Mouse (Mus musculus) skeletal muscle tissue, postnatal 0 days (tissue): ENCODE measurements around the gene Ntn3. TPM values are rescaled to one million over a fixed set of nuclear protein-coding genes. Genes with fewer than 3 reads are reported as not detected.

Source experiments
- microRNA-seq, 2 experiments: library from miRNA; unstranded; fragments of <30 nt; microRNA quantifications; one replicate each; pipeline ENCODE4; 2016
- polyA plus RNA-seq: library from polyadenylated mRNA; unstranded; fragments of >200 nt; fragmentation: Nextera tagmentation; extraction: Ambion mirVana; gene quantifications from 2 replicates; pipeline ENCODE4 v1.2.1, GENCODE M21; 2015

The Ntn3 gene
- polyA plus RNA-seq: 1.9 and 2.1 TPM in 2 replicates

DNA sequence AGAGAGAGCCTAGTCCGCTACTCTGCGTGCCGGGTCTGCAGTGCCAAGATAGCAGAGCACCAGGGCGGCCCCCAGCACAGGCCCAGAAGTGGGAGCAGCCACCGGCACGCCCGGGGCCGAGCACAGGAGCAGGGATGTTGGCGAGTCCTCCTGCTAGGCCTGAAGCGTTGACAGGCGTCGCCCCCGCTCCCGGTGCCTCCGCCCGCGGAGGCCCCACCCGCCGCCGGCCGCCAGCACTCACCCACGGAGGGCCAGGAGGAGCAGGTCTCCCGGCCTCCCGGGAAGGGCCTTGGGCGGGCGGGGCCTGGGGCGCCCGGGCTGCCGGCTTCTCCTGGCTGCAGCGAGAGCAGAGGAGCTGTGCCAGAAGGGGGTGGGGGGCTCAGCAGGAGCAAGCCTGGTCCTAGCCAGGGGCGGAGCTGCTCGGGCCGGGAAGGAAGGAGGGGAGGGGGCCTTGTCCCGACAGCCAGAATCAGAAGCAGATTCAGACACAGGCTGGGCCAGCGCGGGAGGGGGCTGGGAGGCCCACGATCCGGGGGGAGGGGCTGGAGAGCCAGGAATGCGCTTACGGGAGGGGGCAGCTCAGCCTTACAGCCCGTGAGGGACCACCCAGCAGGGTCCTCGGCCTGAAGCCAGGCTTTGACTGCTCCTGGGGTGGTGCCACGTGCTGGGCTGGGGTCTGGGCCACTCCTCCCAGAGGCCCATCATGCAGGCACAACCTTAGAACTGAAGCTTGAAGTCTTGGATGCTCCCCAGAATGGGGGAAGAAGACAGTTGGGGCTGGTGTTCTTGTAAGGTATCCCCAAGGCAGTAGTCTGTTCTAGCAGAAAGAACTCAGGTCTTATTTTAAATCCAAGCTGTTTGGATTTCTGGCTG is at the start of gene Ntn3:
TSS of gene Ntn3 (minus strand) at position 489 of the 873 bp plus-strand sequence.

DNA sequence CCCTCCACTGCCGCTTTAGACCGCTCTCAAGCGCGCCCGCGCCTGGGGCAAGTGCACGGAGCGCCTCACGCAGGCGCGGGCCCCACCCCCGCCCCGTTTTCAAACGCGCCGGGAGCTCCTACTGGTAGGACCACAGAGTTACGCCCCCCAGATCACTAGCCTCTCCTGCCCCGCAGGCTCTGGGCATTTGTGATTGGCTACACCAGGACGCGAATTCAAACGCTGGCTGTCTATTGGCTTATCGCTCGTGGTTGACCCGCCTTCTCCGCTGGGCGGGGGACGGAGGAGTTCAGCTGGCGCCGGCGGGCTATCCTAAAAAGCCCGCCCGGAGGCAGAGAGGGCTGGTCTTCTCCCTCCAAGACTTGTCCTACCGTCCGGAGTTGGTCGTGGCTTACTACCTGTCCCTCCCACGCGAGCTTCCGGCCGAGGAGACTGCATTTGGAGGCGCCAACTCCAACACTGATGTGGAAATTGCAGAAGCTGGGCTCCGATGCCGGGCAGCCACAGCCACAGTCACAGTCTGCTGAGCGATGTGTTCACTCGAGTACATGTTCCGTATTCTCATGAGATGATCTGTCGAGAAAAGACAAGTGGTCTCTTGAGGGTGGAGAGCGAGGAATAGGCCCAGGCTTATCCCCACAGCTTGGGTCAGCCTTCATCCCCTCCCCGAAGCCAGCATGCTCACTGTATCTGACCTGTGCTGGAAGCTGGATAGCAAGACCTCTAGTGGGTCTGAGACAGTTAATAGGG is 42.2 kb upstream of the Ntn3 start, which contains the start of gene Ccnf:
TSS of gene Ccnf (minus strand) at position 165 of the 750 bp plus-strand sequence.

DNA sequence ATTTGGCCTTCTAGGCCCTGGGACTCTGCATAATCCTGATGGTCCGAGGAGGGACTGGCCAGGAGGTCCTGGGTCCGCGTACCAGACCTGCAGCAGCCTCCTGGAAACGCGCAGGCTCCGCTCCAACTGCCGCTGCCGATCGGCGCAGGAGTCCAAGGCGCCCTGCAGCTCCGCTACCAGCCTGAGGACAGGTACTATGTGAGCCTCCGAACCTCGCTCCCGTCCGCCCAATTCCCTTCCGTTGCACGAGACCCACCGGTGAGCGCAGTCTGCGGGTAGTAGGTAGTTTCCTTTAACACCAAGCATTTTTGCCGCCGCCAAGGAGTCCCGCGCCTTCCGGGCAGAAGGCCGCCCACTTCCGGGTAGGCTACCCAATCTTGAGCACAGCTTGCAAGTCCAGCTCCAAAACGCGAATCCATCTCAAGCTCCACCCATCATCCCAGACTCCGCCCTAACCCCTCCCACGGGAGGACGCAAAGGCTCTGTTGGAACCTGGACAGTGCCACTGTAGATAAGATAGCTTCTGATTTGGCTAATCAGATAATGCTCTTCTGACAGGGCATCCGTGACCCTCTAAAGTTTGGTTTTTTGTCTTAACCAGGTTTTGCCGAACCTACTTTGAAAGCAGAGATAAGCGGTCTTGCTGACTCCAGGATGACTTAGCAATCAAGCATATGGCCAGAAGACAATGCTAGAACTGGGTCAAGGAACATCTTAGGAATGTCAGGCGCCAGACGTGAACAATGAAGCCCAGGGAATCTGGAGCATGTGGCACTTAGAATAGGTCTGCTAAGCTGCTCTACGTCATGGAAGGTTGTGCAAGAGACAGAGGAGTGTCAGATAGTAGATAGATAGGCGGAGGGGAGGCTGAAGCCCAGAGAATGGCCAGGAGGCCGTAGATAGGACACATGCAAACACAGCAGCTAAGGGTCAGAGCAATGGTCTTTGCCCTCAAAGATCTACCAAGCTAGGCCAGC is 11.4 kb upstream of the Ntn3 start, which contains the start of gene Tedc2:
TSS of gene Tedc2 (minus strand) at position 417 of the 977 bp plus-strand sequence.

DNA sequence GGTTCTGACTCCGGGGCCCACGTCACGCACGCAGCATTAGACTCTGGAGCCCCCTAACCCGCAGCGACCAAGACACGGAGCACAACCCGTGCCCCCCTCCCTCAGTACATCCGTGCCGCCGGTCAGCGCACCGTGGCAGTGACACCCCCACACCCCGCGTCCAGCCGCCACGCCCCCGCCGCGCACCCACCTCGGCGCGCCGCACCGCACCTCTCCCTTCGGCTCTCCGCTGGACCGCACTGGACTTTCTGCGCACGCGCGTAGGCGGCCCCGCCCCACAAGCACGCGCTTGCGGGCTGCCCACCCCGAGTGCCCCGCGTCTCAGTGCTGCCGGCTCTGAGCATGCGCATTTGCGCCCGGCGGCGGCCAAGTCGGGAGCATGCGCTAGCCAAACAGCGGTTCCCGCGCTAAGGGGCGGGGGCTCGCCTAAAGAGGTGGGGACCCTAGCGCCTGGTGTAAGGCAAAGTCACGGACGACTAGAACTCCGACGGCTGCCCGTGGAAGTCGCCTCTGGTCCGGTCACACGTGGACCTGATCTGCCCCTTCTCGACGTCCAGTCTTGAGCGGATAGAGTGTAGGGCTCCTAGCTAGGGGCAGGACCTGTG is 3.9 kb downstream of the Ntn3 start, which contains the start of gene Tbc1d24:
TSS of gene Tbc1d24 (minus strand) at position 279 of the 605 bp plus-strand sequence.

DNA sequence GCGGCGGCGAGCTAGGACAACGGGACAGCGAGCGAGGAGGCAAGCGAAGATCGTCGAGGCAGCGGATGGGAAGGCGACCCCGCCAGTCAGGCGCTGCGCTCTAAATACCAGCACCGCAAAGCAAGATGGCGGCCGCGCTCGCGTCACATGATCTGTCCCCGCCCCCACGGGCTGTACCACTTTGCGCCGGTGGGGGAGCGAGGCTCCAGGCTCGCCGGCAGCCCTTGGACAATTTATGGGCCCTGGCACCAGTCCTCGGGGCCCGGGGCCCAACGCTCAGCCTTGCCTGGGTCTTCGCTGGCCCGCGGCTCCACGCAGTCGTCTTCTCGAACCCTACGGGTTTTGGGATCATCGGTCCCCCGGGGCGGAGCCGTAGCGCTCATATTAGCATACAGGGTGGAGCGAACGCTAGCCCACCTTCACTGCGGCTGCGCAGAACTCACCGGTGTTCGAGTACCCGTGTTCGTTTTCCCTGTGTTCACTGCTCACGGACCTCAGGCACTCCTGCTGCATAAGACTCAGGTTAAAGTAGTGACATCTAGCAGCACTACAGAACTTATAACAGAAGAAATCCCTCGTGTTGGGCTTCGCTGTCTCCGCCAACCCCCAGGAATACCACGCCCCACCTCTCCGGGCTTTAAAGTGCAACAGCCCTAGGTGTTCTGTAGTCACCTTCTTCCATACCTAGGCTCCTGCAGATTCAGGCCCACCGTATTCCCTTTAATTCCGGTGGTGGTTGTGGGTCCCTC is 39.8 kb downstream of the Ntn3 start, which contains the start of gene Atp6v0c:
TSS of gene Atp6v0c (minus strand) at position 386 of the 749 bp plus-strand sequence.

DNA sequence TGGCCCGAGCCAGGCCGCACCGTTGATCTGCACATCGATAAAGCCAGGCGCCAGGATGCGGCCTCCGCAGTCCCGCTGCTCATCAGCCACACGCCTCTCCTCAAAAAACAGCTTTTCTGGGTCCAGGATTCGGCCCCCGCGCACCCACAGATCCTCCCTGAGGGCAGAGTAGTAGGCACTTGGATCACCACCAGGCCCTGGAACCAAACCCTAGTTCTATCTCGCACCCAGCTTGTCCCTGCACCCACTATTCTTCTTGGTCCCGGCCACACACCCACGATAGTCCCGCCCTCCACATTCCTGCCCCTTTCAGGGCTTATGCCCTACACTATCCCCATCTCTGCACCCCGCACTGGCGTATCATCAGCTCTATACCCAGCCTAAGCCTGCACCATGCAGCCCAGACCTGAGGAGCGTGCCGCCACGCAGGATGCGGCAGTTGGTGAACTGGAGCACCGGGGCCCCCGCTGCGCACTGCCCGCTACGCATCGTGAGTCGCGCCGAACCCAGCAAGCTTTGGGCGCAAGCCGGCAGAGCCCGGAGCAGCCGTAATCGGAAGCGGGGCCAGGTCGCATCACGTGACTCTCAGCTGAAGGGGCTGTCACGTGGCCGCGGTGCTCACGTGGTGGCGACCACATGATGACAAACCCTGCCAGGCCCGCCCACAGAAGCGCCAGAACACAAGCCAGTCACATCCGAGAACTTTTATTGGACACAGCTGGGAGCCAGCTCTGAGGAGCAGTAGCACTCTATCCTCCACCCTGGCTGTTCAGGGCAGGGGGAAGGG is 46.0 kb downstream of the Ntn3 start, which contains the start of gene Amdhd2:
TSS of gene Amdhd2 (minus strand) at position 591 of the 787 bp plus-strand sequence.

Small RNAs within 50 kb of the gene (microRNA-seq; reads per million reads assigned to microRNA genes)
- gene Mir5134: 0.21 to 0.71 reads per million in 2 experiments
- 0 to 0.30 reads per million in 2 experiments for gene Mir6965

Other genes with a start within 250 kb of the Ntn3 start
- gene Prss30, start 229.0 kb downstream of the Ntn3 start, polyA plus RNA-seq: not detected in 2 replicates
- not detected in 2 replicates for gene Prss22, start 211.4 kb downstream of the Ntn3 start, polyA plus RNA-seq
- gene Prss27, start 171.4 kb downstream of the Ntn3 start, polyA plus RNA-seq: 0.13 TPM in 1 of 2 replicates, not detected in the other
- gene Kctd5, start 136.0 kb downstream of the Ntn3 start, polyA plus RNA-seq: 26.5 and 30.3 TPM in 2 replicates
- 46.0 and 57.2 TPM in 2 replicates for gene Pdpk1, start 58.6 kb downstream of the Ntn3 start, polyA plus RNA-seq
- gene Amdhd2, start 45.8 kb downstream of the Ntn3 start, polyA plus RNA-seq: 20.6 and 22.1 TPM in 2 replicates
- gene Atp6v0c, start 39.8 kb downstream of the Ntn3 start, polyA plus RNA-seq: 366 and 377 TPM in 2 replicates
- 2.4 and 3.2 TPM in 2 replicates for gene Tbc1d24, start 4.0 kb downstream of the Ntn3 start, polyA plus RNA-seq
- gene Tedc2, start 11.3 kb upstream of the Ntn3 start, polyA plus RNA-seq: 3.7 and 4.5 TPM in 2 replicates
- gene Ccnf, start 42.0 kb upstream of the Ntn3 start, polyA plus RNA-seq: 8.0 and 9.4 TPM in 2 replicates
- gene Abca17, start 141.5 kb upstream of the Ntn3 start, polyA plus RNA-seq: not detected in 2 replicates
- 4.2 and 5.4 TPM in 2 replicates for gene Abca3, start 142.4 kb upstream of the Ntn3 start, polyA plus RNA-seq
- gene Rnps1, start 205.0 kb upstream of the Ntn3 start, polyA plus RNA-seq: 110 and 113 TPM in 2 replicates
- gene Eci1, start 217.1 kb upstream of the Ntn3 start, polyA plus RNA-seq: 213 and 235 TPM in 2 replicates
- 0.87 and 2.3 TPM in 2 replicates for gene Dnase1l2, start 233.6 kb upstream of the Ntn3 start, polyA plus RNA-seq